Mouse (Mus musculus) liver, postnatal 0 days (tissue): Measurements from ENCODE around the gene Ube2m.

Source experiments
- CTCF ChIP-seq: sonication (generic); IDR thresholded peaks from 2 replicates; pipeline ENCODE4 v1.5.1; 2016; ENCODE audit warnings: antibody characterized with exemption, low read depth
- EP300 ChIP-seq: IDR thresholded peaks from 2 replicates; pipeline ENCODE4 v1.6.1; 2016; ENCODE audit warnings: antibody characterized with exemption, low read depth, mild to moderate bottlenecking

DNA sequence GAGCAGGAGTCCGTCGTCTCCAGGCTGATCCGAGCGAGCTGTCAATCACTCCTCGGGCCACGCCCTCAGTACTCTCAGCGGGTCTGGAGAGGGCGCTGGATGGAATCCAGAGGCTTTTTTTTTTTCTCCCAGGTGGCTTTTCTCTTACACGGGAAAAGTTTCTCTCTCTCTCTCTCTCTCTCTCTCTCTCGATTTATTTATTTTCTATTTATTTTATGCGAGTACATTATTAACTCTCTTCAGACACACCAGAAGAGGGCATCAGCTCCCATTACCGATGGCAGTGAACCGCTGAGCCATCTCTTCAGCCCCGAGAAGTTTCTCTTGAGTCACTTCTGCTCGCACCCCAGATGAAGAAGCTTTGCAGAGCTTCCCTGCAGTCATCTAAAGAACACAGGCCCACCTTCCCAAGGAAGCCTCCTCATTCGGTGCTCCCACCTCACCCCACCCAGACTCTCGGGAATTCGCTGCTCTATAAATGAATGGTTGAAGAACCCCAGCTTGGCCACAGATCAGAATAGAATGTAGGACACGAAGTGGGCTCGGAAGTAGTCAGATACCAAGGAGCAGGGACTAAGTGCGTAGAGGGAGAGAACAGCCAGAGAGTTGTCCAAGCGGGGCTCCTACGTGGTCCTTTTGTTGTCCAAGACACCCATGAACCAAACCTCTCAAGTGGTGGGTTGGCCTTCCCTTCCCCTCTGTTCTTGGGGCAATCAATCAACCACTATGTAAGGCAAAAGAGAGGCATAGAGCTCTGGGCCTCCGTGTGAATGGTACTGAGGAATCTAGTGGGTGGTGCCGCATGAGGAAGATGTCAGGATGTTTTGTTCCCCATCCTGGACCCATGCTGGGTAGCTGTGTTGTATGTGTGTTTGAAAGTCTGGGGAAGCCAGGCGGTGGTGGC, 27.8 kb downstream of the Ube2m start, which contains the start of gene Zbtb45:
- TF ChIP-seq CTCF = no peak
- no peak for TF ChIP-seq EP300
